Mouse (Mus musculus): ENCODE data around the gene Zfp874b. TPM values are rescaled to one million over a fixed set of nuclear protein-coding genes. Genes with fewer than 3 reads are reported as not detected.

The Zfp874b gene
- 14.5 TPM for polyA plus RNA-seq (2014; fragmentation: Illumina TruSeq; extraction: RNeasy Lipid Tissue Mini Kit (QIAGEN cat#74804); ENCODE audit: low read depth, low replicate concordance)

GRCm38 (mm10) chr13:67483625-67484423, at the start of gene Zfp874b:
TSS of gene Zfp874b (minus strand) at chr13:67484258.

GRCm38 (mm10) chr13:67525753-67526410, 41.8 kb upstream of the Zfp874b start, which contains the start of the genes Gm26965 and Zfp87:
TSS of gene Gm26965 (minus strand) at chr13:67526151.
TSS of gene Zfp87 (minus strand) at chr13:67526177.

GRCm38 (mm10) chr13:67500084-67500719, 16.1 kb upstream of the Zfp874b start, which contains the start of gene Zfp58:
TSS of gene Zfp58 (minus strand) at chr13:67500555.

GRCm38 (mm10) chr13:67451172-67452020, 32.7 kb downstream of the Zfp874b start, which contains the start of gene Zfp874a:
TSS of gene Zfp874a (minus strand) at chr13:67451624.

Other genes with a start within 250 kb of the Zfp874b start
- gene Zfp458, start 205.8 kb downstream of the Zfp874b start, polyA plus RNA-seq (2014; fragmentation: Illumina TruSeq; extraction: RNeasy Lipid Tissue Mini Kit (QIAGEN cat#74804); ENCODE audit: low read depth, low replicate concordance) = 0.99 TPM
- 2.1 TPM for gene Zfp457, start 177.8 kb downstream of the Zfp874b start, polyA plus RNA-seq (2014; fragmentation: Illumina TruSeq; extraction: RNeasy Lipid Tissue Mini Kit (QIAGEN cat#74804); ENCODE audit: low read depth, low replicate concordance)
- 2.4 TPM for gene Zfp595, start 151.7 kb downstream of the Zfp874b start, polyA plus RNA-seq (2014; fragmentation: Illumina TruSeq; extraction: RNeasy Lipid Tissue Mini Kit (QIAGEN cat#74804); ENCODE audit: low read depth, low replicate concordance)
- 2.9 TPM for gene Gm28044, start 123.7 kb downstream of the Zfp874b start, polyA plus RNA-seq (2014; fragmentation: Illumina TruSeq; extraction: RNeasy Lipid Tissue Mini Kit (QIAGEN cat#74804); ENCODE audit: low read depth, low replicate concordance)
- gene Zfp953, start 123.7 kb downstream of the Zfp874b start, polyA plus RNA-seq (2014; fragmentation: Illumina TruSeq; extraction: RNeasy Lipid Tissue Mini Kit (QIAGEN cat#74804); ENCODE audit: low read depth, low replicate concordance) = 1.2 TPM
- gene Gm28041, start 108.5 kb downstream of the Zfp874b start, polyA plus RNA-seq (2014; fragmentation: Illumina TruSeq; extraction: RNeasy Lipid Tissue Mini Kit (QIAGEN cat#74804); ENCODE audit: low read depth, low replicate concordance) = not detected
- gene Zfp456, start 108.4 kb downstream of the Zfp874b start, polyA plus RNA-seq (2014; fragmentation: Illumina TruSeq; extraction: RNeasy Lipid Tissue Mini Kit (QIAGEN cat#74804); ENCODE audit: low read depth, low replicate concordance) = 1.0 TPM
- 2.2 TPM for gene Zfp429, start 84.4 kb downstream of the Zfp874b start, polyA plus RNA-seq (2014; fragmentation: Illumina TruSeq; extraction: RNeasy Lipid Tissue Mini Kit (QIAGEN cat#74804); ENCODE audit: low read depth, low replicate concordance)
- gene Zfp459, start 62.8 kb downstream of the Zfp874b start, polyA plus RNA-seq (2014; fragmentation: Illumina TruSeq; extraction: RNeasy Lipid Tissue Mini Kit (QIAGEN cat#74804); ENCODE audit: low read depth, low replicate concordance) = 1.7 TPM
- gene Zfp874a, start 32.6 kb downstream of the Zfp874b start, polyA plus RNA-seq (2014; fragmentation: Illumina TruSeq; extraction: RNeasy Lipid Tissue Mini Kit (QIAGEN cat#74804); ENCODE audit: low read depth, low replicate concordance) = 6.8 TPM
- gene Zfp58, start 16.3 kb upstream of the Zfp874b start, polyA plus RNA-seq (2014; fragmentation: Illumina TruSeq; extraction: RNeasy Lipid Tissue Mini Kit (QIAGEN cat#74804); ENCODE audit: low read depth, low replicate concordance) = 4.5 TPM
- gene Gm26965, start 41.9 kb upstream of the Zfp874b start, polyA plus RNA-seq (2014; fragmentation: Illumina TruSeq; extraction: RNeasy Lipid Tissue Mini Kit (QIAGEN cat#74804); ENCODE audit: low read depth, low replicate concordance) = not detected
- gene Zfp87, start 41.9 kb upstream of the Zfp874b start, polyA plus RNA-seq (2014; fragmentation: Illumina TruSeq; extraction: RNeasy Lipid Tissue Mini Kit (QIAGEN cat#74804); ENCODE audit: low read depth, low replicate concordance) = 11.1 TPM
- 3.5 TPM for gene Zfp748, start 69.6 kb upstream of the Zfp874b start, polyA plus RNA-seq (2014; fragmentation: Illumina TruSeq; extraction: RNeasy Lipid Tissue Mini Kit (QIAGEN cat#74804); ENCODE audit: low read depth, low replicate concordance)
- gene Zfp729b, start 125.4 kb upstream of the Zfp874b start, polyA plus RNA-seq (2014; fragmentation: Illumina TruSeq; extraction: RNeasy Lipid Tissue Mini Kit (QIAGEN cat#74804); ENCODE audit: low read depth, low replicate concordance) = 3.2 TPM
- not detected for gene Gm49345, start 153.5 kb upstream of the Zfp874b start, polyA plus RNA-seq (2014; fragmentation: Illumina TruSeq; extraction: RNeasy Lipid Tissue Mini Kit (QIAGEN cat#74804); ENCODE audit: low read depth, low replicate concordance)
- 3.5 TPM for gene Zfp729a, start 153.5 kb upstream of the Zfp874b start, polyA plus RNA-seq (2014; fragmentation: Illumina TruSeq; extraction: RNeasy Lipid Tissue Mini Kit (QIAGEN cat#74804); ENCODE audit: low read depth, low replicate concordance)
- gene Zfp738, start 202.8 kb upstream of the Zfp874b start, polyA plus RNA-seq (2014; fragmentation: Illumina TruSeq; extraction: RNeasy Lipid Tissue Mini Kit (QIAGEN cat#74804); ENCODE audit: low read depth, low replicate concordance) = 3.8 TPM
- gene Zfp65, start 244.9 kb upstream of the Zfp874b start, polyA plus RNA-seq (2014; fragmentation: Illumina TruSeq; extraction: RNeasy Lipid Tissue Mini Kit (QIAGEN cat#74804); ENCODE audit: low read depth, low replicate concordance) = 5.2 TPM